Mouse (Mus musculus): ENCODE data around the gene Vmn1r127. TPM values are rescaled to one million over a fixed set of nuclear protein-coding genes. Genes with fewer than 3 reads are reported as not detected.
"Not testable (repeated sequence)": the region's sequence is repeated elsewhere in the genome, so short reads cannot be mapped to it uniquely, and the experiment has no call there.

The Vmn1r127 gene
- not detected in 2 replicates for polyA plus RNA-seq (2014; fragmentation: Nextera tagmentation; extraction: Ambion mirVana)

DNA sequence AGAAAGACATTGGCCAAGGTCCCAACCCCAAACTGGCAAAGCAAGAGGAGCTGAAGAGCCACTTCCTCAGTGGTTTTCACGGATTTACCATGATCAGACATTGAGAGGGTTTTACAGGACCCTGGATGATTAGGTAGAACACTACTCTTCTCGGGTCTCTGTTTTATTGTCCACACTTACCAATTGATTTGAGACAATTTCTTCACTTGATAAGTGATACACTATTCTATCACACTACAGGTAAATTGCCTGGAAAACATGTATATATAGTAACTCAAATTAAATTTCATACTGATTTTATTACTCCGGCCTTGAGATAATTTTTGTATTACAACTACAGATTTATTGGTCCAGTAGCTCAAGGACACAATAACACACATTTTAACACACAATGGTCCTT is at the start of gene Vmn1r127:
Vmn1r127 (minus strand) TSS at position 101 of the 400 bp plus-strand sequence.
- H3K9ac ChIP-seq (replicated peaks; ENCODE audit: low read depth, low read length); H3K36me3 ChIP-seq (ENCODE audit: control insufficient read depth, insufficient read depth, low read length); H3K27me3 ChIP-seq (ENCODE audit: control insufficient read depth, insufficient read depth, low read length); H3K9me3 ChIP-seq (ENCODE audit: control insufficient read depth, low read length); H3K4me2 ChIP-seq (ENCODE audit: low read depth, low read length); ATAC-seq (ENCODE audit: low read depth); H3K4me3 ChIP-seq (ENCODE audit: low read depth, low read length); H3K4me1 ChIP-seq (ENCODE audit: control insufficient read depth, insufficient read depth, low read length); H3K27ac ChIP-seq (ENCODE audit: low read depth, low read length): not testable (repeated sequence)
- no CpG with 5 or more reads among the region's 3 CpGs for WGBS

DNA sequence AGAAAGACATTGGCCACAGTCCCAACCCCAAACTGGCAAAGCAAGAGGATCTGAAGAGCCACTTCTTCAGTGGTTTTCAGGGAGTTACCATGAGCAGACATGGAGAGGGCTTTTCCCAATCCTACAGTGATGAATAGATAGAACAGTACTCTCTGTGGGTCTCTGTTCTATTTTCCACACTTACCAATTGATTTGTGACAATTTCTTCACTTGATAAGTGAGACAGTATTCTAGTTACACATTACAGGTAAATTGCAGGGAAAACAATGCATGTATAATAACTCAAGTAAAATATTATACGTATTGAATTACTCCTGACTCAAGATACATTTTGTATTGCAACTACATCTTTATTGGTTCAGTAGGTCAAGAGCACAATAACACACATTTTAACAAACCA is 41.5 kb upstream of the Vmn1r127 start, which contains the start of gene Vmn1r129:
Vmn1r129 (minus strand) TSS at position 101 of the 400 bp plus-strand sequence.
- not testable (repeated sequence) for H3K4me1 ChIP-seq (ENCODE audit: control insufficient read depth, insufficient read depth, low read length); H3K9ac ChIP-seq (replicated peaks; ENCODE audit: low read depth, low read length); H3K27ac ChIP-seq (ENCODE audit: low read depth, low read length); H3K36me3 ChIP-seq (ENCODE audit: control insufficient read depth, insufficient read depth, low read length); ATAC-seq (ENCODE audit: low read depth); H3K27me3 ChIP-seq (ENCODE audit: control insufficient read depth, insufficient read depth, low read length); H3K4me3 ChIP-seq (ENCODE audit: low read depth, low read length); H3K4me2 ChIP-seq (ENCODE audit: low read depth, low read length); H3K9me3 ChIP-seq (ENCODE audit: control insufficient read depth, low read length)
- WGBS, result no CpG with 5 or more reads among the region's 1 CpGs

DNA sequence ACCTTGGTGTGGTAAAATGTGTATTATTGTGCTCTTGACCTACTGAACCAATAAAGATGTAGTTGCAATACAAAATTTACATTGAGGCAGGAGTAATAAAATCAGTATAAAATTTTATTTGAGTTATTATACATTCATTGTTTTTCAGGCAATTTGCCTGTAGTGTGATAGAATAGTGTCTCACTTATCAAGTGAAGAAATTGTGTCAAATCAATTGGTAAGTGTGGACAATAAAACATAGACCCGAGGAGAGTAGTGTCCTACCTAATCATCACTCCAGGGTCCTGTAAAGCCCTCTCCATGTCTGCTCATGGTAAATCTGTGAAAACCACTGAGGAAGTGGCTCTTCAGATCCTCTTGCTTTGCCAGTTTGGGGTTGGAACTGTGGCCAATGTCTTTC is 29.4 kb upstream of the Vmn1r127 start, which contains the start of gene Vmn1r128:
Vmn1r128 (plus strand) TSS at position 301 of the 400 bp plus-strand sequence.
- 75% methylated on average over 1 of the region's 1 CpGs for WGBS
- H3K27ac ChIP-seq (ENCODE audit: low read depth, low read length); H3K4me1 ChIP-seq (ENCODE audit: control insufficient read depth, insufficient read depth, low read length); H3K27me3 ChIP-seq (ENCODE audit: control insufficient read depth, insufficient read depth, low read length); H3K4me2 ChIP-seq (ENCODE audit: low read depth, low read length); H3K36me3 ChIP-seq (ENCODE audit: control insufficient read depth, insufficient read depth, low read length); H3K9ac ChIP-seq (replicated peaks; ENCODE audit: low read depth, low read length); H3K9me3 ChIP-seq (ENCODE audit: control insufficient read depth, low read length); ATAC-seq (ENCODE audit: low read depth); H3K4me3 ChIP-seq (ENCODE audit: low read depth, low read length): not testable (repeated sequence)

DNA sequence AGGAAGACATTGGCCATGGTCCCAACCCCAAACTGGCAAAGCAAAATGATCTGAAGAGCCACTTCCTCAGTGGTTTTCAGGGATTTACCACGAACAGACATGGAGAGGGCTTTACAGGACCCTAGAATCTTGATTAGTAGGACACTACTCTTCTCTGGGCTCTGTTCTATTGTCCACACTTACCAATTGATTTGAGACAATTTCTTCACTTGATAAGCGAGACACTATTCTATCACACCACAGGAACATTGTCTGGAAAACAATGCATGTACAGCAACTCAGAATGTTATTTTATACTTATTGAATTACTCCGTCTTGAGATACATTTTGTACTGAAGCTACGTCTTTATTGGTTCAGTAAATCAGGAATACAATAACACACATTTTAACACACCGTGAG is 18.3 kb downstream of the Vmn1r127 start, which contains the start of gene Vmn1r126:
Vmn1r126 (minus strand) TSS at position 101 of the 400 bp plus-strand sequence.
- H3K9ac ChIP-seq (replicated peaks; ENCODE audit: low read depth, low read length); H3K4me3 ChIP-seq (ENCODE audit: low read depth, low read length); H3K4me1 ChIP-seq (ENCODE audit: control insufficient read depth, insufficient read depth, low read length); H3K27ac ChIP-seq (ENCODE audit: low read depth, low read length); H3K4me2 ChIP-seq (ENCODE audit: low read depth, low read length); ATAC-seq (ENCODE audit: low read depth); H3K9me3 ChIP-seq (ENCODE audit: control insufficient read depth, low read length); H3K36me3 ChIP-seq (ENCODE audit: control insufficient read depth, insufficient read depth, low read length); H3K27me3 ChIP-seq (ENCODE audit: control insufficient read depth, insufficient read depth, low read length): not testable (repeated sequence)
- no CpG with 5 or more reads among the region's 5 CpGs for WGBS

DNA sequence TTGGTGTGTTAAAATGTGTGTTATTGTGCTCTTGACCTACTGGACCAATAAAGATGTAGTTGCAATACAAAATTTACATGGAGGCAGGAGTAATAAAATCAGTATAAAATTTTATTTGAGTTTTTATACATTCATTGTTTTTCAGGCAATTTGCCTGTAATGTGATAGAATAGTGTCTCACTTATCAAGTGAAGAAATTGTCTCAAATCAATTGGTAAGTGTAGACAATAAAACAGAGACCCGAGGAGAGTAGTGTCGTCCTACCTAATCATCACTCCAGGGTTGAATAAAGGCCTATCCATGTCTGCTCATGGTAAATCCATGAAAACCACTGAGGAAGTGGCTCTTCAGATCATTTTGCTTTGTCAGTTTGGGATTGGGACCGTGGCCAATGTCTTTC is 47.8 kb downstream of the Vmn1r127 start, which contains the start of gene Vmn1r125:
Vmn1r125 (plus strand) TSS at position 301 of the 400 bp plus-strand sequence.
- H3K4me3 ChIP-seq (ENCODE audit: low read depth, low read length); H3K4me2 ChIP-seq (ENCODE audit: low read depth, low read length); H3K9ac ChIP-seq (replicated peaks; ENCODE audit: low read depth, low read length); H3K36me3 ChIP-seq (ENCODE audit: control insufficient read depth, insufficient read depth, low read length); ATAC-seq (ENCODE audit: low read depth); H3K27me3 ChIP-seq (ENCODE audit: control insufficient read depth, insufficient read depth, low read length); H3K27ac ChIP-seq (ENCODE audit: low read depth, low read length); H3K4me1 ChIP-seq (ENCODE audit: control insufficient read depth, insufficient read depth, low read length); H3K9me3 ChIP-seq (ENCODE audit: control insufficient read depth, low read length): not testable (repeated sequence)
- WGBS, result 77% methylated on average over 3 of the region's 3 CpGs

Other genes starting within 250 kb of the Vmn1r127 start
- not detected in 2 replicates for gene Vmn1r121, start 221.3 kb downstream of the Vmn1r127 start, polyA plus RNA-seq (2014; fragmentation: Nextera tagmentation; extraction: Ambion mirVana)
- not detected in 2 replicates for gene Vmn1r122, start 185.7 kb downstream of the Vmn1r127 start, polyA plus RNA-seq (2014; fragmentation: Nextera tagmentation; extraction: Ambion mirVana)
- not detected in 2 replicates for gene Vmn1r123, start 157.7 kb downstream of the Vmn1r127 start, polyA plus RNA-seq (2014; fragmentation: Nextera tagmentation; extraction: Ambion mirVana)
- gene Gm5157, start 129.4 kb downstream of the Vmn1r127 start, polyA plus RNA-seq (2014; fragmentation: Nextera tagmentation; extraction: Ambion mirVana), result not detected in 2 replicates
- not detected in 2 replicates for gene Vmn1r124, start 59.2 kb downstream of the Vmn1r127 start, polyA plus RNA-seq (2014; fragmentation: Nextera tagmentation; extraction: Ambion mirVana)
- gene Vmn1r125, start 47.7 kb downstream of the Vmn1r127 start, polyA plus RNA-seq (2014; fragmentation: Nextera tagmentation; extraction: Ambion mirVana), result not detected in 2 replicates
- not detected in 2 replicates for gene Vmn1r126, start 18.4 kb downstream of the Vmn1r127 start, polyA plus RNA-seq (2014; fragmentation: Nextera tagmentation; extraction: Ambion mirVana)
- not detected in 2 replicates for gene Vmn1r128, start 29.5 kb upstream of the Vmn1r127 start, polyA plus RNA-seq (2014; fragmentation: Nextera tagmentation; extraction: Ambion mirVana)
- gene Vmn1r129, start 41.4 kb upstream of the Vmn1r127 start, polyA plus RNA-seq (2014; fragmentation: Nextera tagmentation; extraction: Ambion mirVana), result not detected in 2 replicates
- gene Gm6882, start 112.9 kb upstream of the Vmn1r127 start, polyA plus RNA-seq (2014; fragmentation: Nextera tagmentation; extraction: Ambion mirVana), result not detected in 2 replicates
- not detected in 2 replicates for gene Vmn1r130, start 191.9 kb upstream of the Vmn1r127 start, polyA plus RNA-seq (2014; fragmentation: Nextera tagmentation; extraction: Ambion mirVana)
- not detected in 2 replicates for gene Vmn1r131, start 226.2 kb upstream of the Vmn1r127 start, polyA plus RNA-seq (2014; fragmentation: Nextera tagmentation; extraction: Ambion mirVana)